Mouse (Mus musculus) intestine, embryonic 16.5 days (tissue): Measurements from ENCODE around the gene Aox3. TPM values are rescaled to one million over a fixed set of nuclear protein-coding genes. Genes with fewer than 3 reads are reported as not detected.

Experiments
- ATAC-seq: fragments of 200-750 bp; cut with Nextera tagmentation; 2 replicates; pipeline ENCODE4 v1.8.0; 2017; ENCODE audit warnings: moderate TSS enrichment, moderate library complexity
- H3K27ac ChIP-seq: fragments of 300-500 bp; sonication (generic); 2 replicates; pipeline ENCODE4 v1.5.1; 2014; ENCODE audit warnings: mild to moderate bottlenecking, low read length
- H3K27me3 ChIP-seq: fragments of 300-500 bp; sonication (generic); replicated peaks from 2 replicates; pipeline ENCODE4 v1.6.1; 2014; ENCODE audit warnings: low read length, control low read depth, mixed read lengths; ENCODE audit not compliant: control insufficient read depth, insufficient read depth
- H3K36me3 ChIP-seq: fragments of 300-500 bp; sonication (generic); 2 replicates; pipeline ENCODE4 v1.6.1; 2014; ENCODE audit warnings: low read length, control low read depth; ENCODE audit not compliant: control insufficient read depth, insufficient read depth
- H3K4me1 ChIP-seq: fragments of 300-500 bp; sonication (generic); 2 replicates; pipeline ENCODE4 v1.6.1; 2014; ENCODE audit warnings: low read length, control low read depth, mixed read lengths; ENCODE audit not compliant: control insufficient read depth, insufficient read depth
- H3K4me2 ChIP-seq: fragments of 300-500 bp; sonication (generic); 2 replicates; pipeline ENCODE4 v1.6.1; 2014; ENCODE audit warnings: low read depth, low read length, control low read depth
- H3K4me3 ChIP-seq: fragments of 300-500 bp; sonication (generic); 2 replicates; pipeline ENCODE4 v1.5.1; 2014; ENCODE audit warnings: mild to moderate bottlenecking, low read length
- H3K9ac ChIP-seq: fragments of 300-500 bp; sonication (generic); 2 replicates; pipeline ENCODE4 v1.6.1; 2014; ENCODE audit warnings: low read depth, low read length
- H3K9me3 ChIP-seq: fragments of 300-500 bp; sonication (generic); 2 replicates; pipeline ENCODE4 v1.6.1; 2016; ENCODE audit warnings: low read length, control low read depth; ENCODE audit not compliant: control insufficient read depth
- WGBS: fragments of 180-500 bp; shearing (Covaris S2); extraction: QIAGEN DNeasy Blood & Tissue Kit; methylation state at CpG from one replicate; pipeline ENCODE4 v1.1.7; 2014; 5-methylcytosine and 5-hydroxymethylcytosine counted together
- polyA plus RNA-seq: library from polyadenylated mRNA; unstranded; fragments of >200 nt; fragmentation: Nextera tagmentation; extraction: Ambion mirVana; gene quantifications from 2 replicates; pipeline ENCODE4 v1.2.1, GENCODE M21; 2015

Aox3 gene
- polyA plus RNA-seq, 1 experiment from 2014 or later: 0.68 TPM

DNA sequence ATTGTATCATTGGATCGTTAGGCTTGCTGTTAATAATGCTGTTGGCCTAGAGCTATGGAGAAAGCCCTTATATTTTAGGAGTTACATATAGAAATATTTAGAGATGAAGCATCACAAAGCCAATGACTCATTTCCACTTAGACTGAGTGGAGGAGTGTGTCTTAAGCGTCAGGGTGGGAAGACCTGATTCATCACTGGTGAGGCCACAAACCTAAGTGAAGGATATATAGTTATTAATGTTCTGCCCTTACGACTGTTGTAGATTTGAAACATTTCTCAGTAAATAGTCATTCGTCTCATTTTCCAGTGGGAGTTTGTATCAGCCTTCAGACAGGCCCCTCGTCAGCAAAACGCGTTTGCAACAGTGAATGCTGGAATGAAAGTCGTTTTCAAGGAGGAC is 39.3 kb downstream of the Aox3 start:
- H3K4me2 ChIP-seq: no peak overlapping the region
- H3K27me3 ChIP-seq: no peaks in the 10 kb centered on the region
- H3K27ac ChIP-seq: no peak overlapping the region
- no peak overlapping the region for H3K9ac ChIP-seq
- H3K4me3 ChIP-seq: no peak overlapping the region
- WGBS: 65% methylated on average over 8 of the region's 8 CpGs
- no peaks in the 10 kb centered on the region for H3K9me3 ChIP-seq
- no peak for ATAC-seq
- H3K4me1 ChIP-seq: no peaks in the 10 kb centered on the region
- H3K36me3 ChIP-seq: no peaks in the 10 kb centered on the region

DNA sequence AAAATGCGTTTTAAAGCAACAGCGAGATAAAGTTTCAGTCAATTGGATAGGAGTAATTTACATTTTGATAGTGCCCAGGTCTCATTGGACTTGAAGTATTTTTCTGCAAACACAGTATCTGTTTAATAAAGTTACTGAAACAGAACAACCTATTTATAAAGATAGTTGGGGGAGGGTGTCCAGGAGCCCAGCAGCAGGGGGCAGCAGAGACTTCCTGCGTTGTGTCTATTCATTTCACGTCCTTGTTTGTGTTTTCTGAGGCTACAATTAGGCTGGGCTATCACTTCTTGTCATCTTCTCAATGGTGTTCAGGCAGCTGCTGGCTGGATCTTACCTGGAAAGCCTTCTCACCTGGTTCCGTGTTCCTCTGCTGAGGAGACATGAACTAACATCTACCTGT is 43.8 kb downstream of the Aox3 start:
- no peak overlapping the region for H3K27ac ChIP-seq
- H3K27me3 ChIP-seq: no peaks in the 10 kb centered on the region
- H3K4me2 ChIP-seq: no peak overlapping the region
- no peak overlapping the region for H3K4me3 ChIP-seq
- H3K9me3 ChIP-seq: no peaks in the 10 kb centered on the region
- H3K4me1 ChIP-seq: no peaks in the 10 kb centered on the region
- H3K36me3 ChIP-seq: no peaks in the 10 kb centered on the region
- 45% methylated on average over 5 of the region's 5 CpGs for whole genome bisulfite sequencing
- ATAC-seq: no peak
- H3K9ac ChIP-seq: no peak overlapping the region

DNA sequence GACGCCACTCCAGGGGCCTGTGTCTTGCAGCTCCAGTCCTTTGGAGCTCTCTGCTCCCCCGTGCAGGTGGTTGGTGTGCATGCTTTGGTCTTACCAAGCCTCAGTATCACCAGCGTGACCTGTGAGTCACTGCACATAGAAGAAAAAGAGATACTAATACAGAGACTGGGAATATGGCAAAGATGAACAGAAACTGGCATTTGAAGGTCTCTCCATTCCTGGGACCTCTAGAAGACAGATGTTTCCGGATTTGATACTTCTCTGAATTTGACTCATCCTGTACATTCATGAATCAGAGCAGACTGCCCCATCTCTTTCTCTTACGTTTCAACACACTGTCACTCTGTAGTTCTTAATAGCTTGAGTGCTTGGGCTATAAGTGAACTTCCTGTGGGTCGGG is 57.0 kb downstream of the Aox3 start:
- H3K4me3 ChIP-seq: no peak overlapping the region
- H3K4me1 ChIP-seq: no peaks in the 10 kb centered on the region
- no peak overlapping the region for H3K9ac ChIP-seq
- no peaks in the 10 kb centered on the region for H3K27me3 ChIP-seq
- H3K4me2 ChIP-seq: no peak overlapping the region
- WGBS: 63% methylated on average over 6 of the region's 6 CpGs
- H3K27ac ChIP-seq: no peak overlapping the region
- ATAC-seq: no peak
- no peaks in the 10 kb centered on the region for H3K36me3 ChIP-seq
- no peaks in the 10 kb centered on the region for H3K9me3 ChIP-seq

DNA sequence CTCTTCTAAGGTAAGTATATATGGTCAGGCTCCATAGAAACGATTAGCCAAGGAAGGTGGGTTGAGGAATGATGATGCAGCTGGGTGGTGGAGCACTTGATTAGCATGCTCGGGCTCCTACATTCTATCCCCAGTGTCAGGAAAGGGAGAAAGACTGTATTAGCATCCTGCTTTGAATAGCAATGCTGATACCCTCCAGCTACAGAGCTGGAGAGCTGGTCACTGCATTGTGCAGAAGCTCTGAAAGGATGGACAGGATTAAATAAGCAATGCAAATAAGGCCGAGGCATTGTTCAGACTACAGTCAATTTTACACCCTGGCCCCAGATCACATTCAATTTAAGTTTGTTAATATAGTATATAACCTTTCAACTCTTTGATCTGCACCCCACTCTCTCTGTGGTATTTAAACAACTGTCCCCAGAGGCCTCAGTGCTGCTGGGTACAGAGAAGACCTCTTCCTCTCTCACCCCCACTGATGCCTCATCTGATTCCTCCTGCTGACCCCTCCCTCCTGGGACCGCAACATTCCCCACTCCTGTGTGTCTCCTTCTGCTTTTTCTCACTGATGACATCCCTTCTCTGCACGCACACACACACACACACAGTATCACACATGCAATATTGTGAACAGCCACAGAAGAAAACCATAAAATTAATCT is 75.7 kb downstream of the Aox3 start:
- Histone ChIP-seq H3K9ac (no peak overlapping the region), H3K9me3 (no peaks in the 10 kb centered on the region), H3K36me3 (no peaks in the 10 kb centered on the region), H3K4me1 (no peaks in the 10 kb centered on the region), H3K27ac (no peak overlapping the region), H3K4me2 (no peak overlapping the region), H3K27me3 (no peaks in the 10 kb centered on the region), H3K4me3 (no peak overlapping the region)
- ATAC-seq: no peak
- 54% methylated on average over 5 of the region's 5 CpGs for WGBS

- WGBS: 84% methylated on average over 12 of the region's 12 CpGs
- Histone ChIP-seq H3K4me2 (no peak overlapping the region), H3K4me1 (no peaks in the 10 kb centered on the region), H3K27ac (no peak overlapping the region), H3K27me3 (no peaks in the 10 kb centered on the region), H3K9me3 (no peaks in the 10 kb centered on the region), H3K9ac (no peak overlapping the region), H3K4me3 (no peak overlapping the region), H3K36me3 (no peaks in the 10 kb centered on the region)
- no peak for ATAC-seq
Observed at GRCm38 (mm10) chr1:58194317-58194716, 81.4 kb downstream of the Aox3 start.

GRCm38 (mm10) chr1:58194988-58195387 is 82.1 kb downstream of the Aox3 start:
- Histone ChIP-seq H3K27ac (no peak overlapping the region), H3K36me3 (no peaks in the 10 kb centered on the region), H3K4me1 (no peaks in the 10 kb centered on the region), H3K27me3 (no peaks in the 10 kb centered on the region), H3K4me3 (no peak overlapping the region), H3K9ac (no peak overlapping the region), H3K4me2 (0 out of 2 replicates have a peak overlapping the region, but pooled peaks have one; percentile 25), H3K9me3 (no peaks in the 10 kb centered on the region)
- no peak for ATAC-seq
- WGBS: 72% methylated on average over 3 of the region's 3 CpGs

- H3K4me3 ChIP-seq: no peak overlapping the region
- no peak overlapping the region for H3K27ac ChIP-seq
- H3K4me1 ChIP-seq: no peaks in the 10 kb centered on the region
- 0 out of 2 replicates have a peak overlapping the region, but pooled peaks have one; percentile 25 for H3K4me2 ChIP-seq
- 14% methylated on average over 10 of the region's 10 CpGs for WGBS
- no peak overlapping the region for H3K9ac ChIP-seq
- no peaks in the 10 kb centered on the region for H3K9me3 ChIP-seq
- no peaks in the 10 kb centered on the region for H3K27me3 ChIP-seq
- peak; percentile 59; the same call in 1 of the 2 replicates for ATAC-seq
- H3K36me3 ChIP-seq: no peaks in the 10 kb centered on the region
Observed at GRCm38 (mm10) chr1:58195541-58195940, 82.6 kb downstream of the Aox3 start.

- no peak overlapping the region for H3K4me3 ChIP-seq
- no peak for ATAC-seq
Observed at GRCm38 (mm10) chr1:58197023-58197422, 84.1 kb downstream of the Aox3 start.

DNA sequence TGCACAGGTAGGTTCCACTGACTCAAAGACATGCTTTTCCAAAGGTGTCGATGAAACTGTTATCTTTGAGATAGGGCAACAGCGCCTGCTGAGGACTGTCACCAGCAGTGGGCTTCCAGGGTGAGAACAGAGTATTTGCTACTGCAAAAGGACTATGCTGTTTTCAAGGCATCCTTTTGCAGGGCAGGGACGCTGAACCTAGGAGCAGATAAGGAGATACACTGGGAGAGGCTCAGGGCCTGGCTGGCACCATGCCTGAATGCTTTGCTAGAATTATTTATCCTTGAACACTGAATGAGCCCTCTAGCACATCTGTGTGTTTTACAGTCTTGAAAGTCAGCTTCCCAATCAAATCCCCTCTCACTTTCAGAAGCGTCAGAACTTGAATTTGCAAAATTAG is 85.5 kb downstream of the Aox3 start:
- no peak overlapping the region for H3K9ac ChIP-seq
- no peaks in the 10 kb centered on the region for H3K4me1 ChIP-seq
- H3K4me2 ChIP-seq: no peak overlapping the region
- no peaks in the 10 kb centered on the region for H3K9me3 ChIP-seq
- no peak overlapping the region for H3K27ac ChIP-seq
- H3K4me3 ChIP-seq: no peak overlapping the region
- H3K36me3 ChIP-seq: no peaks in the 10 kb centered on the region
- 68% methylated on average over 4 of the region's 4 CpGs for WGBS
- no peaks in the 10 kb centered on the region for H3K27me3 ChIP-seq
- ATAC-seq: no peak

More at GRCm38 (mm10) chr1:58197023-58197422, 84.1 kb downstream of the Aox3 start:
- H3K4me2 ChIP-seq: no peak overlapping the region
- no peaks in the 10 kb centered on the region for H3K36me3 ChIP-seq
- H3K27me3 ChIP-seq: no peaks in the 10 kb centered on the region
- H3K4me1 ChIP-seq: no peaks in the 10 kb centered on the region
- no peak overlapping the region for H3K9ac ChIP-seq
- no peak overlapping the region for H3K27ac ChIP-seq
- 55% methylated on average over 9 of the region's 9 CpGs for WGBS
- no peaks in the 10 kb centered on the region for H3K9me3 ChIP-seq

GRCm38 (mm10) chr1:58210203-58210602 is 97.3 kb downstream of the Aox3 start, which contains the start of gene Aox4:
TSS of gene Aox4 (plus strand) at chr1:58210397.
- no peak within 1 kb of the TSS for H3K27ac ChIP-seq
- ATAC-seq: no peak
- 73% methylated on average over 17 of the region's 17 CpGs for WGBS

More at GRCm38 (mm10) chr1:58210203-58210602, 97.3 kb downstream of the Aox3 start, which contains the start of gene Aox4:
- Histone ChIP-seq H3K4me1 (no peaks in the 10 kb centered on the region), H3K4me2 (no peak within 1 kb of the TSS), H3K9ac (no peak within 1 kb of the TSS), H3K27me3 (no peaks in the 10 kb centered on the region), H3K9me3 (no peaks in the 10 kb centered on the region), H3K36me3 (no peaks in the 10 kb centered on the region), H3K4me3 (no peak within 1 kb of the TSS)
